Mouse (Mus musculus) neural tube, embryonic 15.5 days (tissue): Measurements from ENCODE around the gene Zic3. TPM values are rescaled to one million over a fixed set of nuclear protein-coding genes. Genes with fewer than 3 reads are reported as not detected.

Experiments used
- ATAC-seq: fragments of 200-750 bp; cut with Nextera tagmentation; 2 replicates; pipeline ENCODE4 v1.8.0; 2017; ENCODE audit warnings: mild to moderate bottlenecking, moderate TSS enrichment, moderate library complexity; ENCODE audit not compliant: low FRiP score
- H3K27ac ChIP-seq: fragments of 300-500 bp; sonication (generic); replicated peaks from 2 replicates; pipeline ENCODE4 v1.5.1; 2015; ENCODE audit warnings: mild to moderate bottlenecking, inconsistent platforms
- H3K27me3 ChIP-seq: fragments of 300-500 bp; sonication (generic); replicated peaks from 2 replicates; pipeline ENCODE4 v1.6.1; 2015; ENCODE audit warnings: inconsistent platforms
- H3K36me3 ChIP-seq: fragments of 300-500 bp; sonication (generic); 2 replicates; pipeline ENCODE4 v1.6.1; 2015; ENCODE audit warnings: inconsistent platforms
- H3K4me1 ChIP-seq: fragments of 300-500 bp; sonication (generic); 2 replicates; pipeline ENCODE4 v1.6.1; 2015; ENCODE audit warnings: inconsistent platforms
- H3K4me2 ChIP-seq: fragments of 300-500 bp; sonication (generic); 2 replicates; pipeline ENCODE4 v1.6.1; 2015; ENCODE audit warnings: inconsistent platforms, mild to moderate bottlenecking, moderate library complexity
- H3K4me3 ChIP-seq: fragments of 300-500 bp; sonication (generic); replicated peaks from 2 replicates; pipeline ENCODE4 v1.5.1; 2015; ENCODE audit warnings: mild to moderate bottlenecking, inconsistent platforms
- H3K9ac ChIP-seq: fragments of 300-500 bp; sonication (generic); replicated peaks from 2 replicates; pipeline ENCODE4 v1.6.1; 2015; ENCODE audit warnings: mild to moderate bottlenecking, inconsistent platforms
- H3K9me3 ChIP-seq: fragments of 300-500 bp; sonication (generic); replicated peaks from 2 replicates; pipeline ENCODE4 v1.6.1; 2016; ENCODE audit warnings: inconsistent platforms
- WGBS: fragments of 180-500 bp; shearing (Covaris S2); methylation state at CpG from one replicate; pipeline ENCODE4 v1.1.7; 2015; ENCODE audit warnings: mixed read lengths; 5-methylcytosine and 5-hydroxymethylcytosine counted together
- polyA plus RNA-seq: library from polyadenylated mRNA; unstranded; fragments of >200 nt; fragmentation: Nextera tagmentation; extraction: Ambion mirVana; gene quantifications from 2 replicates; pipeline ENCODE4 v1.2.1, GENCODE M21; 2015

Gene Zic3
- 9.6 and 12.9 TPM in 2 replicates for polyA plus RNA-seq

DNA sequence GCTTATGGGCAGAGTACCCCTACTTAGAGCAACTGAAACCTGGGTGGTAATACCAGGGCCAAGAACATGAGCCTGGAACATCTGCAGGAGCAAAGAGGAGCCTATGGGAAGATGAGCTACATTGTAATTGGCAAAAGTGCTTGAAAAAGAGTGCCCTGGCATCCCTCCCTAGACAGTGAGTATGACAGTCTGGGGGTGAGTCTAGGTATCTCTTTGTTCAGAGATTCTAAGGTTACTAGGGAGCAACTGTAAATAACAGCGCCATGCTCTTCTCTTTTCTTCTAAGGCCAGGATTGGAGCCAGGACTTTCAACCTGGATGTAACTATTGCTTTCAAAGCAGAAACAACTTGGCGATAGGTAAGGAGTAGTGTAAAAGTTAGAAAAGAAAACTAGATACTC lies at the start of gene Zic3:
TSS of gene Zic3 (plus strand) at position 301 of the 400 bp plus-strand sequence.
- no peak within 1 kb of the TSS for H3K4me3 ChIP-seq
- H3K9ac ChIP-seq = no peak within 1 kb of the TSS
- no peak for ATAC-seq
- peaks cover 4% of the 10 kb centered on the region for H3K27me3 ChIP-seq
- no peak within 1 kb of the TSS for H3K4me2 ChIP-seq
- H3K4me1 ChIP-seq = no peaks in the 10 kb centered on the region
- H3K27ac ChIP-seq = no peak within 1 kb of the TSS
- no peaks in the 10 kb centered on the region for H3K9me3 ChIP-seq
- no peaks in the 10 kb centered on the region for H3K36me3 ChIP-seq
- WGBS = 85% methylated on average over 2 of the region's 2 CpGs

DNA sequence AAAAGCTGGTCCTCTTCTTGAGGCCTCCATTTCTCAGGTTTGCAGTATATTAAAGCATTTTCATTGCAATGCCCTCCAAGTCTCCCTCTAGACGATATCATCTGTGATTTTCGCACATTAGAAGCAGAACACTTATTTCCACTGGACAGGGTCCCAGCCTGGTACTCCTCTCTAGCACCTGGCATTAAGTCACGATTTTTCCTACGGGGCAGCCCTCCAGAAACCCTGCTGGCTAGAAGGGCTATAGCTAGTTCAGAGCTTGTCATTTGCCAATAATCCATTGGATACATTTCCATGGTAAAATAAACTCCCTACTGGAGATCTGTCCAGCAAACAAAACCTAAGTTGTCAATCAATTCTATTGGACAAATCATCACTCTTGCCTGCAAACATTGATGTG lies 40.1 kb upstream of the Zic3 start:
- Histone ChIP-seq H3K27ac (no peak overlapping the region), H3K4me3 (no peak overlapping the region), H3K27me3 (no peaks in the 10 kb centered on the region), H3K9ac (no peak overlapping the region), H3K4me1 (no peaks in the 10 kb centered on the region), H3K36me3 (no peaks in the 10 kb centered on the region), H3K9me3 (no peaks in the 10 kb centered on the region), H3K4me2 (no peak overlapping the region)
- ATAC-seq = no peak
- 81% methylated on average over 4 of the region's 4 CpGs for WGBS

DNA sequence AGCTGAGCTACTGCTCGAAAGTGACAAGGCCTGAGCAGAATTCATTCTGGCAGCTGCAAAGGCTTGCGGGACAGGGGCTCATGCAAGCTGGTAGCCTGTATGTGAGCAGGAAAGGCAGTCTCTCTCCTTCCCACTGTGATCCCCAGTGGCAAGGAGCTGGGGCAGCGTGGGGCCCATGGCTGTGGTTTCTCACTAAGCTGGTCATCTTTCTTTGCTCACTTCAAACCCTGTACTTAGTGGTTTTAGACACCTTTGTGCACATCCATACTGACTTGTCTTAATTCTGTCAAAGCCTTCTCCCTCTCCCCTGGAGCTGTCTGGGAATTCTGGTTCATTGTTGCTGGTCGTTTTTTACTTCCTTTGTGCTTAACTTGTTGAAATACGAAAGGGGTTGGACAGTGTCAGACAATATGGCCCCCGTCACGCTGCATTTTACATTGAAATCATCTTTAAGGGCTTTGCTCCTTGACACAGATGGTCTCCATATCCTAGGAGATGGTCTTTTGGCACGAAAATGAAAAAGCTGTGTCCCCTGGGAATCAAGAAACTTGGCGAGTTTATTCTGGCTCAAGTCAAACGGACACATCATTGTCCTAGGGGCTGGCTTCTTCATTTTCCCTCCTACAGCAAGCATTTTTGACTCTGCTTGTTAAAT lies 34.9 kb upstream of the Zic3 start:
- Histone ChIP-seq H3K27ac (no peak overlapping the region), H3K4me2 (no peak overlapping the region), H3K4me3 (no peak overlapping the region), H3K9me3 (no peaks in the 10 kb centered on the region), H3K36me3 (no peaks in the 10 kb centered on the region), H3K27me3 (no peaks in the 10 kb centered on the region), H3K9ac (no peak overlapping the region), H3K4me1 (no peaks in the 10 kb centered on the region)
- ATAC-seq = no peak
- WGBS = 44% methylated on average over 10 of the region's 10 CpGs

DNA sequence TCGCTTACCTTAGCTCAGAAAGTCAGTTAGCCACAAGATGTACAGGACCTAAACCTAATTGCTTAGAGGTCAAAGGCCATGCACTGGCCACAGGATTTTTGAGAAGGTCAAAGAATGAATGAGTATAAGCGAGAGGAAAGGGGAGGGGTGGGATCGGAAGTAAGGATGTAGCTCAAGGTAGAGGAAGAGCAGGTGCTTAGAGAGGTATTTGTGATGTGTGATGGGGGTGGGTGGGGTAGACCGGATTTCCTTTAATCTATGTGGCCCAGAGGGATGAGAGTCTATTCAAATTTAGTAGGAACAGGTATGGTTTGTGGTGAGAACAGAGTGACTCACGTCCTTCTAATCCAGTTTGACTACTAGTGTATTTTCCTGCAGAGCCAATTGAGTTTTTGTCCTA lies 9.1 kb upstream of the Zic3 start:
- Histone ChIP-seq H3K9me3 (no peaks in the 10 kb centered on the region), H3K27ac (no peak overlapping the region), H3K4me3 (no peak overlapping the region), H3K36me3 (no peaks in the 10 kb centered on the region), H3K27me3 (peaks cover 13% of the 10 kb centered on the region), H3K9ac (no peak overlapping the region), H3K4me1 (peaks cover 6% of the 10 kb centered on the region; the same call in 1 of the 2 replicates), H3K4me2 (no peak overlapping the region)
- WGBS = 76% methylated on average over 5 of the region's 5 CpGs
- ATAC-seq = no peak

DNA sequence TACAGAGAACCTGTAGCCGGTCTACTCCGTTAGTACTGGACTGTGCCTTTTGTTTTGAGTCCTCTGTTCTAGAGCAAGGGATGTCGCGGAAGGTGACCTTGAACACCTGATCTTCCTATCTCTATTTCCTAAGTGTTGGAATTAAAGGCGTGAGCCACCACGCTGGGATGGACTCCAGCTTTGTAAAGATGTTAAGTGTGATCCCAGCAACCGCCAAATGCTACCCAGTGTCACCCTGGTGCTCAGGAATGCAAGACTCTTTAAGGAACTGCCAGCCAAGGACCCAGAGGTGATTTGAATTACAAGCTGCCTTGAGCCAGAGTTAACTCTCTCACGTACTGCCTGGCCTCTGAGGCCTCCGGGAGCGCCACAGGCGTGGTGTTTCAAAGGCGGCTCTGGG lies 8.4 kb upstream of the Zic3 start:
- no peak overlapping the region for H3K4me2 ChIP-seq
- H3K9ac ChIP-seq = no peak overlapping the region
- peaks cover 13% of the 10 kb centered on the region for H3K27me3 ChIP-seq
- WGBS = 29% methylated on average over 12 of the region's 12 CpGs
- no peak overlapping the region for H3K4me3 ChIP-seq
- peaks cover 6% of the 10 kb centered on the region; the same call in 1 of the 2 replicates for H3K4me1 ChIP-seq
- no peak for ATAC-seq
- H3K9me3 ChIP-seq = no peaks in the 10 kb centered on the region
- H3K36me3 ChIP-seq = no peaks in the 10 kb centered on the region
- H3K27ac ChIP-seq = no peak overlapping the region

DNA sequence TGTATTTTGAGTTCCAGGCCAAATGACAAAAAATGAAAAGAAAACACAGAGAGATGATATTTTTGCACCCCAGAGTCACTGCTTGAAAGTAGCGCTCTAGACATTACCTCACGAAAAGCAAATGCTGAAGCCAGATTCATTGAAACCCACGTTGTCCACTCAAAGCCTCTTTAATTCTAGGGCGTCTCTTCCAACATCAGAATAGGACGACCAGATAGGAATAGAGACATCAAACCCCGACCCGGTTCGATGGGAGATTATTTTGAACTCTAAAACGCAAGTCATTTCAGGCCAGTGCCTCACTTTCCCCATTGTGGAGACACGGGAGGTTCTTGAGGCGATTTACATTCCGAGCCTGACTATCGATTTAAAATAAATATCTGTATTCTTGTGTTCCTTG lies 7.7 kb upstream of the Zic3 start:
- no peaks in the 10 kb centered on the region for H3K36me3 ChIP-seq

DNA sequence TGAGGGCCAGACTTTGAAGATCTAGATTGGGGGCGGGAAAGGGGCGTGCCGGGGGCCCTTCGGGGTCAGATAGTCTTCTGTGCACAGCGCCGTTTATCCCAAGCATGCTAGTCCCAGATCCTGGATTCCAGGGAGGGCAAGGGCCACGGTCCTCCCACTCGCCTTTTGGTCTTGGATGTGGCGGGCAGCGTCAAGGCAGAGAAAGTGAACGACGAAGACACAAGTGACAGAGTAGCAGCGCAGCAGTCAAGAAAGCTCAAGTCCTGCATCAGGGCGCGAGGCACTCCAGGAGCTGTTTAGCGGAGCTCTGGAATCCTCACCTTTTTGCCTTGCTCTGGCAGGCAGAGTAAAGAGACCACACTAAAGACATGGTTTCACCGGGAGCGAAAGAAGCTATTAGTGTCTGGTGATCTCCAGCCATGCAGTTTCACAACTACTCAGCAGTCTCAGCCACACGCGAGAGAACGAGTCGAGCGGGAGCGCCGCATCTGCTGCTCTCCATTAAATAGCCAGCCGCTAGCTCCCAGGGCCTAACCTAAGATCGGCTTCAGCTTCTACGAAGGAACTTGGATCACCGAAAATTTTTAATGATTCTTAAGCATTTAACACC lies 7.1 kb upstream of the Zic3 start:
- H3K27me3 ChIP-seq = peaks cover 13% of the 10 kb centered on the region
- H3K9ac ChIP-seq = no peak overlapping the region
- H3K9me3 ChIP-seq = no peaks in the 10 kb centered on the region
- 32% methylated on average over 29 of the region's 29 CpGs for WGBS
- peak overlapping the region; percentile 39 for H3K4me2 ChIP-seq
- no peak overlapping the region for H3K27ac ChIP-seq
- no peak for ATAC-seq
- peaks cover 6% of the 10 kb centered on the region; the same call in 1 of the 2 replicates for H3K4me1 ChIP-seq
- no peaks in the 10 kb centered on the region for H3K36me3 ChIP-seq
- H3K4me3 ChIP-seq = peak overlapping the region; percentile 17

More for the DNA sequence above, 7.7 kb upstream of the Zic3 start:
- H3K4me2 ChIP-seq = no peak overlapping the region
- H3K27ac ChIP-seq = no peak overlapping the region
- peaks cover 13% of the 10 kb centered on the region for H3K27me3 ChIP-seq
- H3K4me1 ChIP-seq = peaks cover 6% of the 10 kb centered on the region; the same call in 1 of the 2 replicates
- 32% methylated on average over 13 of the region's 13 CpGs for WGBS
- H3K4me3 ChIP-seq = no peak overlapping the region
- no peak for ATAC-seq
- H3K9ac ChIP-seq = no peak overlapping the region
- H3K9me3 ChIP-seq = no peaks in the 10 kb centered on the region

DNA sequence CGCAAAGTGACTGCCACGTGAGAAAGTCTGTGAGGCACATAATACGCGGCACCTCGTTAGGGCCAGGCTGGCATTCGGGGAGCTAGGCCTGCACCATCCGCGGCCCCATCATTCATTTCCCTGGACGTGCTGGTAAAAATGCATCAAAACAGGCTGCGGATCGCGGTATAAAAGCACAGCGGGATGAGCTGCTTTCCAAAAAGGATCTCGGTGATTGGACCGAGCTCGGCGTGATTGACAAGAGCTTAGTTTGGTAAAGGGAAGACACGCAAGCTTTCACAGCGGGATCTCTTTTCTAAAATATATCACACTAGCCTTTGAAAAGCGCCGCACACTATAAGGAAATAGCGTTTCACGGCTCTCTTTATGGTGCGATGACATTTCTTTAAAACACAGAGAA lies 3.8 kb upstream of the Zic3 start:
- no peak overlapping the region for H3K9ac ChIP-seq
- 19% methylated on average over 24 of the region's 24 CpGs for whole genome bisulfite sequencing
- H3K36me3 ChIP-seq = no peaks in the 10 kb centered on the region
- no peaks in the 10 kb centered on the region for H3K9me3 ChIP-seq
- peaks cover 6% of the 10 kb centered on the region; the same call in 1 of the 2 replicates for H3K4me1 ChIP-seq
- H3K4me3 ChIP-seq = peak overlapping the region; percentile 24
- H3K27me3 ChIP-seq = peaks cover 10% of the 10 kb centered on the region
- H3K27ac ChIP-seq = no peak overlapping the region
- H3K4me2 ChIP-seq = peak overlapping the region; percentile 49
- no peak for ATAC-seq

DNA sequence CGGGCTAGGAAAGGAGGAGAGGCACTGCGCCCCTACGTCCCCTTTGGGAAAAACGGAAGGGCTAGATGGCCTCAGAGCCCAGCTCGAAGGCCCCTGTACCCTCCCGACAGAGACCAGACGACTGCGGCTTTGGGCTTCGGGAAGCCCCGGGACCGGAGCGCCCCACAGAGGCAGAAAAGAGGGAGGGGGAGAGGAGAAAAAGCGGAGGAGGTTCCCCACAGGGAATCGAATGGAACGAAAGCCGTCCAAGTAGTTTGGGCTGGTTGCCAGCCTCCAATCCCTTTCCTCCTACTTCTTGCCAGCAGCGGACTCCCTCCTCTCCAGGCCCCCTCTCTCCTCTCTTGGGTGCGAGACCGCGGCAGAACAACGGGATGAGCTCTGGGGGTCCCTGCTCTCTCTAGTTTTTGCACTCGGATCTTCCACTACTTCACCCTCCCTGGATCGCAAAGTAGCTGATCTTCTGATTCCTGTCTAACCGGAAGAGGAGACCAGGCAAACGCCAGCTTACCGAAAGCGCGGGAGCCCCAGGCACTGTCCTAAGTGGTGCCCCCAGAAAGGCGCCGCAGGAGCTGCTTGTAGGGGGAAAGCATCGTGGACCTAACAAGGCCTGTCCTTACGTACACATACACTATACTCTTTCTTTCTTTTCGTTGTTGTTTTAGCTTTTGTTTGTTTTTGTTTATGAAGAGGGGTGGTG lies 3.1 kb upstream of the Zic3 start:
- WGBS = 22% methylated on average over 29 of the region's 33 CpGs

DNA sequence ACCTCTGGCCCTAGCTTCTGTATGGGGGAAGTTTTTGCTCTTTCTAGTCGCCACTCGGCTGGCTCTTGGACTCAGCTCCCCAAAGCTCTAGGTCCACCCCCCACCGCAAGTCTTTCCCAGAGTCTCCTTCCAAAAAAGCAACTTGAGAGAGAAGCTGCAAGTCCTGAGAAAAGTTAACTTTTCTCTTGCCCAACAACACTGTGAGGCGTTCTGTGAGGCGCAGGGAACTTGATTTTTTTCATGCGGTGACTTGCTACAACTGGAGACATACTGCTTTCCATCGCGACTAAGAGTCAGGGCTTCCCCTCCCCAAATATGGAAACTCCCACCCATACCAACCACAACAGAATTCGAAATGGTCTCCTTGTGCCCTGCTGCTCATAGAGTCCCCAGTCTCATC lies 5.1 kb downstream of the Zic3 start:
- 28% methylated on average over 9 of the region's 9 CpGs for WGBS
- H3K4me2 ChIP-seq = no peak overlapping the region
- peaks cover 7% of the 10 kb centered on the region for H3K27me3 ChIP-seq
- no peaks in the 10 kb centered on the region for H3K36me3 ChIP-seq
- no peaks in the 10 kb centered on the region for H3K9me3 ChIP-seq
- H3K4me3 ChIP-seq = no peak overlapping the region
- peaks cover 4% of the 10 kb centered on the region; the same call in 1 of the 2 replicates for H3K4me1 ChIP-seq
- no peak for ATAC-seq
- H3K9ac ChIP-seq = no peak overlapping the region
- H3K27ac ChIP-seq = no peak overlapping the region

More for the DNA sequence above, 3.1 kb upstream of the Zic3 start:
- peak overlapping the region; percentile 49 for H3K4me2 ChIP-seq
- no peak for ATAC-seq
- H3K36me3 ChIP-seq = no peaks in the 10 kb centered on the region
- H3K9me3 ChIP-seq = no peaks in the 10 kb centered on the region
- H3K9ac ChIP-seq = no peak overlapping the region
- peaks cover 8% of the 10 kb centered on the region; the same call in 1 of the 2 replicates for H3K27me3 ChIP-seq
- peak overlapping the region; percentile 24 for H3K4me3 ChIP-seq
- no peak overlapping the region for H3K27ac ChIP-seq
- peaks cover 6% of the 10 kb centered on the region; the same call in 1 of the 2 replicates for H3K4me1 ChIP-seq

DNA sequence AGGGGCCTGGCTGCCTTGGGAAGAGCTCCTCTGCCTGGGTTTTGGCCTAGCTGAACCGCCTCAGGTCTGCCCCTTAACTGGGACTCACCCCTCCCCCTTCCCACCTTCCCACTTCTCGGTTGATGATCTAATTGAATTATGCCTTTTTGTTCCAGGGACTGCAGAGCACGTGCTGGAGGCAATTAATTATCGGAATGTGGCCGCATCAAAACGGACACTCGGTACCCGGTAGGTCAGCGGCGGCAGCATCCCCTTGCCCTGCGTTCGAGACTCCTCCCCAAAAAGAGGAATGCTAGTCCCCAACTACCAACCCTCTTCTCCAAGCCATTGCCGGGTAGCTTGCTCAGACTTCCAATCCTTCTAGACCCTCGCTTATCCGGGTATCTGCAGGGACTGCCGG lies 5.6 kb downstream of the Zic3 start:
- H3K36me3 ChIP-seq = no peaks in the 10 kb centered on the region
- 21% methylated on average over 16 of the region's 16 CpGs for WGBS
- no peak for ATAC-seq
- no peak overlapping the region for H3K27ac ChIP-seq
- H3K4me2 ChIP-seq = peak overlapping the region; percentile 13; the same call in 1 of the 2 replicates
- peaks cover 4% of the 10 kb centered on the region; the same call in 1 of the 2 replicates for H3K4me1 ChIP-seq
- H3K9ac ChIP-seq = no peak overlapping the region
- no peaks in the 10 kb centered on the region for H3K9me3 ChIP-seq
- H3K4me3 ChIP-seq = no peak overlapping the region
- H3K27me3 ChIP-seq = peaks cover 7% of the 10 kb centered on the region
